Mouse (Mus musculus) myocyte (in vitro differentiated cells): ENCODE measurements around the gene Itpr2. TPM values are rescaled to one million over a fixed set of nuclear protein-coding genes. Genes with fewer than 3 reads are reported as not detected.

Experiments
- H3K27me3 ChIP-seq: one replicate; pipeline ENCODE4 v1.6.1; 2011; ENCODE audit not compliant: control insufficient read depth, insufficient read depth, insufficient read length
- H3K36me3 ChIP-seq: one replicate; pipeline ENCODE4 v1.6.1; 2011; ENCODE audit not compliant: control insufficient read depth, insufficient read depth
- H3K4me2 ChIP-seq: one replicate; pipeline ENCODE4 v1.6.1; 2011; ENCODE audit warnings: low read depth, control low read depth
- H3K4me3 ChIP-seq: one replicate; pipeline ENCODE4 v1.5.1; 2011; ENCODE audit warnings: mild to moderate bottlenecking, control low read depth, moderate library complexity
- H3K79me2 ChIP-seq: one replicate; pipeline ENCODE4 v1.6.1; 2011; ENCODE audit not compliant: control insufficient read depth, insufficient read depth
- H3ac ChIP-seq: one replicate; pipeline ENCODE4 v1.6.1; 2011; ENCODE audit not compliant: control insufficient read depth, insufficient read length
- CEBPB ChIP-seq: IDR thresholded peaks from 2 replicates; pipeline ENCODE4 v1.6.1; 2011; ENCODE audit warnings: mild to moderate bottlenecking, moderate library complexity; ENCODE audit not compliant: poor library complexity, insufficient read depth, severe bottlenecking
- E2F4 ChIP-seq: IDR thresholded peaks from one replicate; pipeline ENCODE4 v1.6.1; 2011; ENCODE audit warnings: mild to moderate bottlenecking, control low read depth, moderate library complexity; ENCODE audit not compliant: insufficient read depth
- MAX ChIP-seq: IDR thresholded peaks from one replicate; pipeline ENCODE4 v1.6.1; 2011; ENCODE audit warnings: low read depth, mild to moderate bottlenecking, control low read depth
- MYOD1 ChIP-seq, 3 experiments: IDR thresholded peaks; one replicate each; pipeline ENCODE4 v1.6.1; 2011; ENCODE audit warnings: control low read depth in 2 of 3, low read depth in 2 of 3, mild to moderate bottlenecking in 2 of 3, moderate library complexity in 1 of 3; ENCODE audit not compliant: insufficient read length in 2 of 3, control insufficient read depth in 1 of 3
- MYOG ChIP-seq, 3 experiments: IDR thresholded peaks; one replicate each; pipeline ENCODE4 v1.6.1; 2011; ENCODE audit warnings: control low read depth in 2 of 3, low read depth in 2 of 3, mild to moderate bottlenecking in 2 of 3; ENCODE audit not compliant: insufficient read length in 2 of 3, control insufficient read depth in 1 of 3, insufficient read depth in 1 of 3
- POLR2A ChIP-seq: IDR thresholded peaks from one replicate; pipeline ENCODE4 v1.6.1; 2011; ENCODE audit warnings: low read depth, mild to moderate bottlenecking, control low read depth, moderate library complexity; ENCODE audit not compliant: insufficient read length
- POLR2AphosphoS2 ChIP-seq: IDR thresholded peaks from one replicate; pipeline ENCODE4 v1.6.1; 2011; ENCODE audit warnings: low read depth, control low read depth; ENCODE audit not compliant: insufficient read length
- REST ChIP-seq: IDR thresholded peaks from one replicate; pipeline ENCODE4 v1.6.1; 2011; ENCODE audit warnings: mild to moderate bottlenecking, control low read depth, moderate library complexity; ENCODE audit not compliant: insufficient read depth, insufficient read length
- SRF ChIP-seq: IDR thresholded peaks from one replicate; pipeline ENCODE4 v1.6.1; 2011; ENCODE audit warnings: low read depth; ENCODE audit not compliant: control insufficient read depth, insufficient read length
- TCF12 ChIP-seq: IDR thresholded peaks from one replicate; pipeline ENCODE4 v1.6.1; 2011; ENCODE audit warnings: mild to moderate bottlenecking, control low read depth; ENCODE audit not compliant: poor library complexity, insufficient read depth, severe bottlenecking
- TCF3 ChIP-seq: IDR thresholded peaks from one replicate; pipeline ENCODE4 v1.6.1; 2011; ENCODE audit warnings: low read depth, control low read depth; ENCODE audit not compliant: insufficient read length
- USF1 ChIP-seq: IDR thresholded peaks from one replicate; pipeline ENCODE4 v1.6.1; 2011; ENCODE audit warnings: low read depth, mild to moderate bottlenecking, control low read depth, moderate library complexity
- polyA plus RNA-seq: library from polyadenylated mRNA; unstranded; fragments of >200 nt; fragmentation: generic; extraction: Trizol; gene quantifications from one replicate; pipeline ENCODE4 v1.2.1, GENCODE M21; 2012; ENCODE audit warnings: missing spikeins

Itpr2 gene
- polyA plus RNA-seq, 1 experiment, result 4.7 TPM

GRCm38 (mm10) chr6:146185532-146185931, 316.5 kb downstream of the Itpr2 start:
- H3ac ChIP-seq, result no peak overlapping the region
- no peak overlapping the region for H3K4me2 ChIP-seq
- TF ChIP-seq TCF12, result no peak
- TF ChIP-seq TCF3, result no peak
- TF ChIP-seq E2F4, result no peak
- no peak for TF ChIP-seq CEBPB
- TF ChIP-seq USF1, result peak; percentile 83
- TF ChIP-seq MYOG (IDR thresholded peaks at IDR 0.05; ENCODE audit: control insufficient read depth in 1 of 3, insufficient read depth in 1 of 3, insufficient read length in 2 of 3, low read depth in 2 of 3), result no peak
- TF ChIP-seq SRF, result peak; percentile 87
- TF ChIP-seq MAX, result no peak
- no peak for TF ChIP-seq POLR2A
- no peak for TF ChIP-seq MYOD1 (IDR thresholded peaks at IDR 0.05; ENCODE audit: control insufficient read depth in 1 of 3, insufficient read length in 2 of 3, low read depth in 2 of 3)
- TF ChIP-seq POLR2AphosphoS2, result no peak
- no peaks in the 10 kb centered on the region for H3K79me2 ChIP-seq
- H3K27me3 ChIP-seq, result no peaks in the 10 kb centered on the region
- H3K36me3 ChIP-seq, result peaks cover 5% of the 10 kb centered on the region
- H3K4me3 ChIP-seq, result no peak overlapping the region

- H3K79me2 ChIP-seq, result no peaks in the 10 kb centered on the region
- no peak overlapping the region for H3K4me2 ChIP-seq
- no peak overlapping the region for H3K4me3 ChIP-seq
- no peak overlapping the region for H3ac ChIP-seq
- peaks cover 5% of the 10 kb centered on the region for H3K36me3 ChIP-seq
- H3K27me3 ChIP-seq, result no peaks in the 10 kb centered on the region
- no peak for TF ChIP-seq MYOD1 (IDR thresholded peaks at IDR 0.05; ENCODE audit: control insufficient read depth in 1 of 3, insufficient read length in 2 of 3, low read depth in 2 of 3)
- TF ChIP-seq POLR2AphosphoS2, result no peak
- no peak for TF ChIP-seq TCF12
- TF ChIP-seq CEBPB, result no peak
- no peak for TF ChIP-seq USF1
- no peak for TF ChIP-seq POLR2A
- TF ChIP-seq REST, result no peak
Measured at GRCm38 (mm10) chr6:146184771-146185170, 317.3 kb downstream of the Itpr2 start.

GRCm38 (mm10) chr6:146174644-146175250, 327.3 kb downstream of the Itpr2 start:
- Histone ChIP-seq H3K79me2 (no peaks in the 10 kb centered on the region), H3K27me3 (no peaks in the 10 kb centered on the region)
- TF ChIP-seq SRF (no peak), POLR2A (no peak), MYOG (IDR thresholded peaks at IDR 0.05; ENCODE audit: control insufficient read depth in 1 of 3, insufficient read depth in 1 of 3, insufficient read length in 2 of 3, low read depth in 2 of 3) (no peak), TCF12 (no peak), MYOD1 (IDR thresholded peaks at IDR 0.05; ENCODE audit: control insufficient read depth in 1 of 3, insufficient read length in 2 of 3, low read depth in 2 of 3) (no peak), TCF3 (no peak), USF1 (no peak), POLR2AphosphoS2 (no peak), REST (no peak), E2F4 (no peak), MAX (no peak), CEBPB (no peak)

GRCm38 (mm10) chr6:146170603-146171051, 331.4 kb downstream of the Itpr2 start:
- Histone ChIP-seq H3K79me2 (no peaks in the 10 kb centered on the region), H3K36me3 (no peaks in the 10 kb centered on the region), H3K4me3 (no peak overlapping the region), H3K27me3 (no peaks in the 10 kb centered on the region), H3K4me2 (no peak overlapping the region), H3ac (no peak overlapping the region)
- TF ChIP-seq MYOG (IDR thresholded peaks at IDR 0.05; ENCODE audit: control insufficient read depth in 1 of 3, insufficient read depth in 1 of 3, insufficient read length in 2 of 3, low read depth in 2 of 3) (no peak), SRF (no peak), MYOD1 (IDR thresholded peaks at IDR 0.05; ENCODE audit: control insufficient read depth in 1 of 3, insufficient read length in 2 of 3, low read depth in 2 of 3) (no peak), MAX (no peak), USF1 (no peak), CEBPB (no peak), E2F4 (no peak), REST (no peak), TCF12 (no peak), POLR2A (no peak), TCF3 (no peak)

More at GRCm38 (mm10) chr6:146174644-146175250, 327.3 kb downstream of the Itpr2 start:
- H3ac ChIP-seq, result no peak overlapping the region
- H3K4me3 ChIP-seq, result no peak overlapping the region
- no peak overlapping the region for H3K4me2 ChIP-seq
- H3K36me3 ChIP-seq, result no peaks in the 10 kb centered on the region

GRCm38 (mm10) chr6:146167207-146167606, 334.8 kb downstream of the Itpr2 start:
- Histone ChIP-seq H3K36me3 (no peaks in the 10 kb centered on the region), H3K79me2 (no peaks in the 10 kb centered on the region), H3K4me2 (no peak overlapping the region), H3ac (no peak overlapping the region), H3K27me3 (no peaks in the 10 kb centered on the region), H3K4me3 (no peak overlapping the region)
- TF ChIP-seq POLR2AphosphoS2, result no peak
- TF ChIP-seq MAX, result no peak
- no peak for TF ChIP-seq E2F4
- no peak for TF ChIP-seq TCF12
- no peak for TF ChIP-seq TCF3
- no peak for TF ChIP-seq SRF
- no peak for TF ChIP-seq POLR2A
- TF ChIP-seq REST, result no peak
- TF ChIP-seq MYOD1 (IDR thresholded peaks at IDR 0.05; ENCODE audit: control insufficient read depth in 1 of 3, insufficient read length in 2 of 3, low read depth in 2 of 3), result no peak
- TF ChIP-seq MYOG (IDR thresholded peaks at IDR 0.05; ENCODE audit: control insufficient read depth in 1 of 3, insufficient read depth in 1 of 3, insufficient read length in 2 of 3, low read depth in 2 of 3), result no peak
- TF ChIP-seq USF1, result no peak
